Mouse (Mus musculus) inflammation-experienced regulatory T-cells, adult 6 months (primary cell): Measurements from ENCODE around the gene Vmn1r203. TPM values are rescaled to one million over a fixed set of nuclear protein-coding genes. Genes with fewer than 3 reads are reported as not detected.
"Not testable (repeated sequence)": the region's sequence is repeated elsewhere in the genome, so short reads cannot be mapped to it uniquely, and the experiment has no call there.

Source experiments
- ATAC-seq: one replicate; pipeline ENCODE4 v1.8.0; 2017
- polyA plus RNA-seq, 3 experiments: library from polyadenylated mRNA; unstranded; fragments of 100-300 nt; shearing (Covaris generic); gene quantifications; one replicate each; pipeline ENCODE4 v1.2.1; 2017

Gene Vmn1r203
- polyA plus RNA-seq: under 1 TPM in 2 of 3 experiments, not detected in 1; 0.17 to 0.18 TPM

DNA sequence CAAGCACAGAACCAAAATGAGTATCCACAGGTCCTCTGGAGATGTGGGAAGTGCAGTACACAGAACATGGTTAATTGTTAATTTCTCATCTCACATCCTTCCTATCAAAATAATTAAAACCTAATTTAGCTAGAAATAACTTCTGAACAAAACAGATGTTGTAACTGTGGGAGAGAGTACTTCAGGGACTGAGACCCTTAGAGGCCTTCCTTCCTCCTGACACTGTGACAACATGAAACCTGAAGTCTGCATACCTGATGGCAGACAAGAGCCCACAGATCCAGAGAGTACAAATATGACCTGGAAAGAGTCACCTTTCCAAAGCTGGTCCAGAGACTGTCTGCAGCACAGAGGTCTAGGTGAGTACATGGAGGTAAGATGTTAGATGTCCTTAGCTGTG, at the start of gene Vmn1r203:
Vmn1r203 (plus strand) TSS at position 301 of the 400 bp plus-strand sequence.
- no peak for ATAC-seq

DNA sequence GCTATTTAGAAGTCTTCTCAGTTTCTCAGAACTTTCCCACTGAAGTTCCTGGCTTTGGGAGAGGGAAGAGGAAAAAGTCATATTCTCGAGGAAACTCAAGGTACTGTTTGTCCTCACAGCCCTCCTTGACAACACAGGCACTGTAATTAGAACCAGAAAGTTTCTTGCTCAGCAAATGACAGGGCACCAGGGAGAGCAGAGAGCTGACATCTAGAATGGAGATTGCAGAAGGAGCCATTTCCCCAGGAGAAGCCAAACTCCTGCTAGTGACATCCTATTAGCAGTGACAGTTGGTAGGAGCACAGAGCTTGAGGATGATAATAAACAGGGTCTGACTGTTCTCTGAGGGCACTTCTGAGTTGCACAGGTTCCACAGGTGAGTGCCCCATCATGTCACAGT, 46.3 kb upstream of the Vmn1r203 start, which contains the start of gene Vmn1r201:
Vmn1r201 (plus strand) TSS at position 301 of the 400 bp plus-strand sequence.
- ATAC-seq: no peak

DNA sequence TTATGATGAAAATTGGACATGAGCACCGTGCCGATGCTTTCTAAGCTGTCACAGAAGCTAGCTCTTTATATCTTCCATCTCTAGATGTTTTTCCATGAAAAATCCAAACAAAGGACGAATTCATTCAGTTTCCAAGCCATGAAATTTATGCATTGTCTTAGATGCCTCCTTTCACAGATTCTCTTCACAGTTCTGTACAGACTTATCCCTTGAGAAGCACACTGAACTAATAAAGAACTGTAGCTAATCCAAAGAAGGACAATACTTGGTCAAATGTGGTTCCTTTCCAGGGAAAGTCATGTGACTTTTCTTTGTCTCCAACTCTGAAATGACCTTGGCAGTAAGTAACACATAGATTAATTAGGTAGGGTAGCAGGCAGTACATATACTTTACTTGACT, 15.5 kb upstream of the Vmn1r203 start:
- no peak for ATAC-seq

DNA sequence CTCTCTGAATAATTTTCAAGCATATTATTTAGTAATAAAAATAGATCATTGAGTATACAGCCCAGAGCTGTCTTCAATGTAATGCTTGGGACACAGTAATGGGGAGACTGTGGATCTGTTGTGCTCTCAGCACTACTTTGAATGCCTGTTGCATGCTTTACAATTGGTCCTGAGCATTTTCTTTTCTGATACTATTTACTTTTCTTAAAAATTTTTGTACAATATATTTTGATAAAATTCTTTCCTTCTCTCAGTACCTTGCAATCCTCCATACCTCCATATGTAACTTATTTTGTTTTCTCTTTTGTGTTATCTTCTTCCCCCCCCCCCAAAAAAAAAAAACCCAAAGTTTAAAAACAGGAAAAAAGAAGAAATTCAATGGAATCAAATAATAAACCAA, 12.6 kb upstream of the Vmn1r203 start, which contains the start of gene Vmn1r202:
Vmn1r202 (minus strand) TSS at position 101 of the 400 bp plus-strand sequence.
- ATAC-seq: no peak

DNA sequence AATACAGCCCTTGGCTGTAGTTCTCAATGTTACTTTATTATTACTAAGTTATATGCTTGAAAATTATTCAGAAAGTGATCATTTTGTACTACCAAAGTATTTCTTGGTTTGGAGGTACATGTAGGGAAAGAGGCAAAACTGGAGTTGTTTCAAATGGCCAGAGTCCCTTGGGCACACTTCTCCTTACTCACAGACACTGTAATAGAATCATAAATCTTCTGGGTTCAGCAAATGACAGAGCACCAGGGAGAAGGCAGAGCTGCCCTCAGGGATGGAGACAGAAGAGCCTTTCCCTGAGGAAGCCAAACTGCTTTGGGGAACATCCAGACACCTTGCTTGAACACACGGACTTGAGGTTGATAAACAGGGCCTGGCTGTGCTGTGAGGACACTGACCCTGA, 35.0 kb downstream of the Vmn1r203 start, which contains the start of gene Vmn1r204:
Vmn1r204 (plus strand) TSS at position 301 of the 400 bp plus-strand sequence.
- not testable (repeated sequence) for ATAC-seq

DNA sequence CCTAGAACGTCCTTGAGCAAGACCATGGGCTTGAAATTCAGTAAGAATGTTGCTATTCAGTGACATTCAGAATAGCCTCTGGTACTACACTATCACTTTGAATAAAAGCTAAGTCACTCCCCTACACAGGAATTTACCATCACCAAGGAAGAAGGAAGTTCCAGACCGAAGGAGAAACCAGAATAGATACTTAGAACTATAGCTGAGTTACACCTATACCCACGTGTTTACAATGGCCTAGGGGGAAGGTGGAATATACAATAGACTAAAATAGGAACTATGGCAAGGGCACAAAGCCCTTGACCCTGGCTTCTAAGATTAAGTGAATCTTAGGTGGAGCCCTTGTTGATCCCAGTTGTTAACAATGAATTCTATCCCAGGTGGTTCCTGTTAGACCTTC, 57.0 kb downstream of the Vmn1r203 start:
- not testable (repeated sequence) for ATAC-seq

Other genes with a start within 250 kb of the Vmn1r203 start
- gene Vmn1r195, start 247.6 kb upstream of the Vmn1r203 start, polyA plus RNA-seq: not detected
- gene Vmn1r196, start 228.2 kb upstream of the Vmn1r203 start, polyA plus RNA-seq: not detected
- under 1 TPM in 1 of 3 experiments, not detected in 2; 0.08 TPM for gene Vmn1r197, start 193.5 kb upstream of the Vmn1r203 start, polyA plus RNA-seq
- not detected for gene Vmn1r198, start 167.8 kb upstream of the Vmn1r203 start, polyA plus RNA-seq
- not detected for gene Vmn1r199, start 138.3 kb upstream of the Vmn1r203 start, polyA plus RNA-seq
- not detected for gene Vmn1r200, start 127.7 kb upstream of the Vmn1r203 start, polyA plus RNA-seq
- gene Vmn1r201, start 46.2 kb upstream of the Vmn1r203 start, polyA plus RNA-seq: under 1 TPM in 1 of 3 experiments, not detected in 2; 0.07 TPM
- not detected for gene Vmn1r202, start 12.7 kb upstream of the Vmn1r203 start, polyA plus RNA-seq
- not detected for gene Vmn1r204, start 35.1 kb downstream of the Vmn1r203 start, polyA plus RNA-seq
- not detected for gene Vmn1r205, start 74.9 kb downstream of the Vmn1r203 start, polyA plus RNA-seq
- gene Vmn1r206, start 106.1 kb downstream of the Vmn1r203 start, polyA plus RNA-seq: not detected
- under 1 TPM in 1 of 3 experiments, not detected in 2; 0.08 TPM for gene Vmn1r207-ps, start 211.5 kb downstream of the Vmn1r203 start, polyA plus RNA-seq